Mouse (Mus musculus) CH12F3 (cell line): ENCODE data around the gene Cog5.
"Not testable (repeated sequence)": the region's sequence is repeated elsewhere in the genome, so short reads cannot be mapped to it uniquely, and the experiment has no call there.

Source experiments
- in situ Hi-C: fragments of 300-500 bp; cut with MboI; formaldehyde crosslinking; loops from 2 replicates; pipeline ENCODE4 v1.14.3; 2020; ENCODE audit warnings: low sequenced_read_pairs

Gene Cog5

GRCm38 (mm10) chr12:31654197-31654964 lies at the start of gene Cog5, which contains the start of gene Dus4l:
TSS of gene Cog5 (plus strand) at chr12:31654869.
TSS of gene Dus4l (minus strand) at chr12:31654826.
- in situ Hi-C loops = no loop called here

GRCm38 (mm10) chr12:31604894-31605293 lies 49.8 kb upstream of the Cog5 start:
- in situ Hi-C loops = no loop called here

DNA sequence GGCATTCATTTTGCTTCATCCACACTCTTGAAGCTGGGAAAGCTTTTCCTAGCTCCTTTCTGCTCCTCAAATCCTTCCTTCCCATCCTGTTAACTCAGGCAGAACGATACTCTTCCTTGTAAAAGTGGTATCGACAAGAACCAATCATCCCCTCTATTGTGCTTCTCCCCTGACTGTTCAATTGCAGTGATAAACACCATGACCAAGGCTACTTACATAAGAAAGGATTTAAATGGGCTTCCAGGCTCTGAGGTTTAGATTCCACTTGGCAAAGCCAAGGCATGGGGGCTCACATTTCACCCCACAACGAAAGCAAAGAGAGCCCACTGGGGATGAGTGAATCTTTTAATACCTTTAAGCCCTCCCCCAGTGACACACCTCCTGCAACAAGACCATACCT lies 46.5 kb upstream of the Cog5 start:
- in situ Hi-C loops = no loop called here

GRCm38 (mm10) chr12:31613353-31613752 lies 41.3 kb upstream of the Cog5 start:
- in situ Hi-C loops = no loop called here

DNA sequence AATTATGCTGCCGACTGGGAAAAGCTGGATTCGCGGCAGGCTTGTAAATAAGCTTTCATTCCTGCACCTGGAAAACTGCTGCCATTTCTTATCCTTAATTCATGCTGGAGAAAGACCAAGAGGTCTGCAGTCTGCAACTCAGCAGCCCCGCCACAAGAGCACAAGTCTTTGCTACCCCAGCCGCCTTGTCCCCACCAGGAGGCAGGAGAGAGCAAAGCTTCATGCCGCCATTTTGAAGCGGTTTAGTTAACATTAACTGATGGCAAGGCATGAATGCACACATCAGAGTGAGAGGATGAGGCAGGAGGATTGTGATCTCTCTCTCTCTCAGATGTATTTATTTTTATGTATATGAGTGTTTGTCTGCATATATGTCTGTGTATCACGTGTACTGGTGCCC lies 34.6 kb upstream of the Cog5 start:
- in situ Hi-C loops = no loop called here

GRCm38 (mm10) chr12:31625016-31625415 lies 29.7 kb upstream of the Cog5 start:
- in situ Hi-C loops = no loop called here

DNA sequence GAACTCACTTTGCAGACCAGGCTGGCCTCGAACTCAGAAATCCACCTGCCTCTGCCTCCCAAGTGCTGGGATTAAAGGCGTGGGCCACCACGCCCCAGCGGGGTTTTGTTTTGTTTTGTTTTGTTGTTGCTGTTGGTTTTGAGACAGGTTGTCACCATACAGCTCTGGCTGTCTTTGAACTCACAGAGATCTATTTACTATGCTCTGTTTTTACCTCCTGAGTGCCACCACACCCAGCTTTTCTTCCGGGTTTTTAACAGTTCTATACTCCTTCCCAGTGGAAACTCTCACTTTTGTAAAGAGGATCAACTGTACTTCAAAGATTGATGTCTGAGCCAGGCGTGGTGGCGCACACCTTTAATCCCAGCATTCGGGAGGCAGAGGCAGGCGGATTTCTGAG lies 26.3 kb upstream of the Cog5 start:
- in situ Hi-C loops = not testable (repeated sequence)

DNA sequence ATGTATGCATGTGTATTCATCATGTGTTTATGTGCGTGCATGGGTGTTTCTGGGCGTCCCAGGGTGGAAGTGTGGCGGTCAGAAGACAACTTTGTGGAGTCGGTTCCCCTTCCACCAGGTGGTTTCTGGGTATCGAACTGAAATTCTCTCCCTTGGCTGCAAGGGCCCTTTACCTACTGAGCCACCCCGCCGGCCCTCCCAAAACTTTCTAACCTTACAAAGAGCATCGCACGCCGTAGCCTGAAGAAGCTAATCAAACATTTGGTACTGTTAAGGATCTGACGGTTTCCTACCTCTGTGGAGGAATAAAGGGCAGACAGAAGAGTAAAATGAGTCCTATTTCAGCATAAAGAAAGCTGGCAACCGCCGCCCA lies 20.7 kb upstream of the Cog5 start:
- in situ Hi-C loops = no loop called here

DNA sequence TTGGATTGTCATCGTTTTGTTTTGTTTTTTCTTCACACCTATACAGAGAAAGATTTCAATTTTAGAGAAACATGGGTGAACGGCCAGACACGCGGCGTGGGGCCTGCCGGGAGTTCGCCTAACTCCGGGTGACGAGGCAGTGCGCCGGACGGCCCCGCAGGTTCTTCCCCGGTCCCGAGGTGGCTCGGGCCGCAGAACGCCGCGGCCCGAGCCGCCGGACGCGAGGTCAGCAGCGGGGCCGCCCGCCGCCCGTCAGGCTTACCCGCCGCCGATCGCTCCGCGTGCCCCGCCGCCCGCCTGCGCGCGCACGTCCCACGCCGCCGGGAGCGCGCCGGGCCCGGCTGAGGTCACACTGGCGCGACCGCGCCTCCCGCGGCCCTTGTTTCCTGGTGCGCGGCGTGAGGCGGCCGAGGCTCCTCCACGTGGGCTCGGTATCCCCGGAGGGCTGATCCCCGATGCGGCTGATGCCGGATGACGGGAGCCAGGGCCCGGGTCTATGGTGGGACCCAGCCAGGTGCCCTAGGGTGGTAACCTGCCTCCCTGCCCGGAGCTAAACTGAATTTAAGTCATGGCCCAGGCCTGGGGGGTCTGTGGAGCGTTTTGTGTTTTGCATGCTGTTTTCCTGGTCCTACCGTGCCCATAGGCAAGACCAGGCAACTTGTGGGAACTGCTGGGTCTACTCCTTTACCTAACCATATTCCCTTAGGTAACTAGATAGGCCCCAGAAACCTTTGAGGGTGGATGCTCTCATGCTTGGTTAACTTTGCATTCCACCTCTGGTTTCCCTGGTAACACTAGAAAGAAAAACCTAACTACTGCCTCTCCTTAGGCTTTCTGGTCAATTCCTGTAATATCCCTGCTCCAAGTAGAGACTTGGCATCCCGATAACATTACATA lies 20.1 kb upstream of the Cog5 start, which contains the start of gene Bcap29:
Gene Bcap29, minus strand, starts transcription at position 316 of the 897 bp plus-strand sequence.
- in situ Hi-C loops = no loop called here

DNA sequence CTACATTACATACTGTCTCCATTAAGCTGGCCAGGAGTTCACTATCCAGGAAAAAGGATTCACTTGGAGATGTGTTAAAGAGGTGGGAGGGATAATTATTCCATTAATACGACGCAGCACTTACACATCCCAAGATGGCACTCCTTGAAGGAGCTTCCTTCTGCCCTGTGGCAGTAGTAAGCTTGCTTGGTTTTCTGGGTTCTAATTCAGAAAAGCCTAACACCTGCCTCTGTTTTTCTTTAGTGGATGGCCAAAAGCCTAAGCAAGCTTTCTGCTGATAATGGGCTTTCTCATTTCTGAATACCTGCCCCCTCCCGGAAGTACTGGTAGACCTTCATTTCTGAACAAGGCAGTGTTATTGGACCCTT lies 19.4 kb upstream of the Cog5 start:
- in situ Hi-C loops = no loop called here

- in situ Hi-C loops = no loop called here
Measured at GRCm38 (mm10) chr12:31653611-31654010, 1.1 kb upstream of the Cog5 start.

DNA sequence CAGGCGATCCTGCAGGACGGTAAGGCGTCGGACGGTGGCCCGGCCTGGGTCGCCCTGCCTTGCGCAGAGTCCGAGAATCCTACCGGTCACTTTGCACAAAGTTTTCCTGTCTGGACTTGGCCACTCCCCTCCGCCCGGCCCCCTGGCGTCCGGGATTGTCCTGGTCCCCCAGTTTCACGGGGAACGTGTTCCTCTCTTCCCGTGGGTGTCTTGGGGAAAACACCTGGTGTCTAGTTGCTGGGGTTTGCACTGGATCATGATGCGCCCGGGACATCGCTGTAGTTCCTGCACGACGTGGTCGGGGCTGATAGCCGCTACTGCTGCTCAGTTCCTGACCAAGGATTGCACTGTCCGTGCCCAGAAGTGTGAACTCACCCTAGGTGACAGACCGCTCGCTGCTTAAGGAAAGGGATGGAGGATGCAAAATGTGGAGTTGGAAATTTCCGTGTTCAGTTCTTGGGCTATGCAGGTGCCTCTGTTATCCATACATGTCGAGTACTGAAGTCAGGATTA lies 352 bp downstream of the Cog5 start:
- in situ Hi-C loops = no loop called here

DNA sequence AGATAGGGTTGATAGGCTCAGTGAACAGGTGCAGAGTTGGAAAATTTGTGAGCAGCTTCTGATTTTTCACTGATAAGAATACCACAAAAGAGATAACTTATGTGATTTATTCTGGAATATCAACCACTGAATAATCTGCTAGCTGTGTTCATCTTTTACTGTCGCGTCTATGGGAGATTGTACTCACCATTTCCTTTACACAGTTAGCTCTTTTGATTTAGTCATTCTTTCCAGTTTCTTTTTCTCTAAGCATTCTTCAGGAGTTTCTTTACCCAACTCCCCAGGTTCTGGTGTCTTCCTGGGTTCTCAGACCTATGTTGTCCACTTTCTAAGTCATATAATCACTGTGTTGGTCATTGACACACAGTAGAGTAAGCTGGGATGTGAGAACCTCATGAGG lies 2.2 kb downstream of the Cog5 start:
- in situ Hi-C loops = no loop called here

- in situ Hi-C loops = no loop called here
Measured at GRCm38 (mm10) chr12:31665999-31666398, 11.3 kb downstream of the Cog5 start.

DNA sequence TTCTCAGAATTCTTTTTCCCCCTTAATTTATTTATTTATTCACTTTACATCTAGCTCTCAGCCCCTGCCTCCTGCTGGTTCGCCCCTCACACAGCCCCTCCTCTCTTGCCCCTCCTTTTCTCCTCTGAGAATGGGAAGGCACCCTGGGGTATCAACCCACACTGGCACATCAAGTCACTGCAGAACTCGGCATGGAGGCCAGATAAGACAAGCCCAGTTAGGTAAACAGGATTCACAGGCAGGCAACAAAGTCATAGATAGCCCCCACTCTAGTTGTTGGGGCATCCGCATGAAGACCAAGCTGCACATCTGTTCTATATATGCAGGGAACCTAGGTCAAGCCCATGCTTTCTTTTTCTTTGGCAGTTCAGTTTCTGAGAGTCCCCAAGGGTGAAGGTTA lies 12.5 kb downstream of the Cog5 start:
- in situ Hi-C loops = no loop called here

DNA sequence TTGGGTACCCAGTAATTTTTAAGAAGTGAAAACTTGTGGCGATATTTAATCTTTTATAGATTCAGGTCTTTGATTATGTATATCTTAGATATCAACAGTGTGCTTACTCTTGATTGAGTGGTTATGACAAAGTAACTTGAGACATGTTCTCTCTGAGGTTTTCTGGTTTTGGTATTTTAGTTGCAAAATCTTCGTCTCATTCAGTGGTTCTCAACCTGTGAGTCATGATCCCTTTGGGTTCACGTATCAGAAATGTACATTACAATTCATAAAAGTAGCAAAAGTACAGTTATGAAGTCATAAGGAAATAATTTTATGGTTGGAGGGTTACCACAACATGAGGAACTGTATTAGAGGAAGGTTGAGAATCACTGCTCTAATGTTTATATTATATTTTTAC lies 32.0 kb downstream of the Cog5 start:
- in situ Hi-C loops = no loop called here

DNA sequence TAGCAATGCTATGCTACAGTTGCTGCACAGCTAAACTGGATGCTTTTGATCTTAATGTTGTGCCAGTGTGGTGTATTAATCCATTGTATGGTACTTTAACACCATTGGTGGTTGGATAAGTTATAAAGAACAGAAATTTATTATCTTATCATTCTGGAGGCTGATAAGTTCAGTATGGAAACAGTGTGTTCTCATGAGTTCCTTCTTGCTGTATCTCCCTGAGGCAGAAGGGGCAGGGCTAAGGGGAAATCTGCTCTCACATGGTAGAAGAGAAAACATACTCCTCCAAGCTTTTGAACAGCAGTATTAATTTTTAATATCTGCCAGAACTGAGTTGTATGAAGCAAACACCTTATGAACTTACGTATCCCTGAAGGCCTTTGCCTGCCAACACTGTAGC lies 38.6 kb downstream of the Cog5 start:
- in situ Hi-C loops = no loop called here

- in situ Hi-C loops = no loop called here
Measured at GRCm38 (mm10) chr12:31700623-31701347, 46.1 kb downstream of the Cog5 start.

DNA sequence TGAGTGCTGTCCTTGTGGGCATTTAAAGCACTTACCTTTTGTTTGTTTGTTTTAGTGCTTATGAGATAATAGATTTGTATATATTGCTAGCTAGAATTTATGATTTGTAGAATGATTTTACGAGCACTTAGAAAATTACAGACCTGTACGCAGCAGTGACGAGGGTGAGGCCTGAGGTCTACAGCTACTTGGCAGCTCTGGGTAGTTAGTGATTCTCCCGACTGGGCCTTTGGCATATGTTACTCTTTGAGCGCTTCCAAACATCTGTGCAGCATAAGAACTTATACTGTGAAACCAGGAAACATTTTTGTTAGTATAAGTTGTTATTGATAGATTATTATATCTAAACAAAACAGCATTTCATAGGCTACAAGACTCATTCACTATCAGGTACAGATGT lies 46.7 kb downstream of the Cog5 start:
- in situ Hi-C loops = no loop called here

GRCm38 (mm10) chr12:31703904-31704303 lies 49.2 kb downstream of the Cog5 start:
- in situ Hi-C loops = no loop called here

DNA sequence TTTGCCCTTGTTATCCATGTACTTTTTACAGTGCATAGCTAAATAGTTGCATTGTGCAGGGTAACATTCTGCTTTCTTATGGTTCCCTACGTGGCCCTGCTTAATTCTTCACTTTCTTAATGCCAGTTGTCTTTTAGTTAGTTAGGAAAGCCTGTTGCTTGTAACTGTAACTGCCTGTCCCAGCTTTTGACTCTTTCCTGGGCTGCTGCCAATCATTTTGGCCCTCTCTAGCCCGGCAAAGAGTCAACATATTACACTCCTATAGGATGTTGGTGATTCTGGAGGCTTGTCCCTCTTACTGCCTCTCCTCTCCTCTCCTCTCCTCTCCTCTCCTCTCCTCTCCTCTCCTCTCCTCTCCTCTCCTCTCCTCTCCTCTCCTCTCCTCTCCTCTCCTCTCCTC lies 51.5 kb downstream of the Cog5 start:
- in situ Hi-C loops = no loop called here
